Mouse (Mus musculus) lung, postnatal 36 days (tissue): ENCODE results near the gene Fam83b.
A peak's percentile ranks its signal among the peaks of the same experiment; 100 is the strongest.

Experiments
- DNase-seq: peaks from one replicate; pipeline ENCODE4 v3.0.0; 2022; ENCODE audit warnings: mixed read lengths

Gene Fam83b

GRCm38 (mm10) chr9:76521640-76522039 lies 45.3 kb downstream of the Fam83b start:
- no peak for DNase-seq

- DNase-seq: peak; percentile 10
Measured at GRCm38 (mm10) chr9:76518665-76519064, 48.3 kb downstream of the Fam83b start.

GRCm38 (mm10) chr9:76505650-76506049 lies 61.3 kb downstream of the Fam83b start:
- DNase-seq: no peak

GRCm38 (mm10) chr9:76489737-76490136 lies 77.2 kb downstream of the Fam83b start:
- DNase-seq: no peak

GRCm38 (mm10) chr9:76480088-76480487 lies 86.8 kb downstream of the Fam83b start:
- no peak for DNase-seq

- DNase-seq: no peak
Measured at GRCm38 (mm10) chr9:76469500-76469899, 97.4 kb downstream of the Fam83b start.

- peak; percentile 14 for DNase-seq
Measured at GRCm38 (mm10) chr9:76461547-76461946, 105.4 kb downstream of the Fam83b start.

GRCm38 (mm10) chr9:76455703-76456102 lies 111.2 kb downstream of the Fam83b start:
- DNase-seq: no peak
